Mouse (Mus musculus) lung, postnatal 0 days (tissue): Measurements from ENCODE around the gene Gm42878.

ENCODE experiments used
- CTCF ChIP-seq: IDR thresholded peaks from 2 replicates; pipeline ENCODE4 v1.5.1; 2016; ENCODE audit warnings: antibody characterized with exemption, mild to moderate bottlenecking
- EP300 ChIP-seq: IDR thresholded peaks from 2 replicates; pipeline ENCODE4 v1.6.1; 2016; ENCODE audit warnings: antibody characterized with exemption, mild to moderate bottlenecking, control low read depth

GRCm38 (mm10) chr5:121472411-121472810, 72.9 kb downstream of the Gm42878 start:
- TF ChIP-seq EP300: no peak
- TF ChIP-seq CTCF: no peak
